Mouse (Mus musculus) E14TG2a.4 (cell line): ENCODE data around the gene Gpr39.

ENCODE experiments used
- CTCF ChIP-seq: conservative IDR thresholded peaks from 2 replicates; pipeline ENCODE4 v1.5.1; 2014; ENCODE audit warnings: low read length
- NANOG ChIP-seq: IDR thresholded peaks from 2 replicates; pipeline ENCODE4 v1.6.1; 2014; ENCODE audit warnings: borderline replicate concordance, low read length, mixed read lengths
- POU5F1 ChIP-seq: IDR thresholded peaks from 2 replicates; pipeline ENCODE4 v1.6.1; 2014; ENCODE audit warnings: low read length, borderline replicate concordance

DNA sequence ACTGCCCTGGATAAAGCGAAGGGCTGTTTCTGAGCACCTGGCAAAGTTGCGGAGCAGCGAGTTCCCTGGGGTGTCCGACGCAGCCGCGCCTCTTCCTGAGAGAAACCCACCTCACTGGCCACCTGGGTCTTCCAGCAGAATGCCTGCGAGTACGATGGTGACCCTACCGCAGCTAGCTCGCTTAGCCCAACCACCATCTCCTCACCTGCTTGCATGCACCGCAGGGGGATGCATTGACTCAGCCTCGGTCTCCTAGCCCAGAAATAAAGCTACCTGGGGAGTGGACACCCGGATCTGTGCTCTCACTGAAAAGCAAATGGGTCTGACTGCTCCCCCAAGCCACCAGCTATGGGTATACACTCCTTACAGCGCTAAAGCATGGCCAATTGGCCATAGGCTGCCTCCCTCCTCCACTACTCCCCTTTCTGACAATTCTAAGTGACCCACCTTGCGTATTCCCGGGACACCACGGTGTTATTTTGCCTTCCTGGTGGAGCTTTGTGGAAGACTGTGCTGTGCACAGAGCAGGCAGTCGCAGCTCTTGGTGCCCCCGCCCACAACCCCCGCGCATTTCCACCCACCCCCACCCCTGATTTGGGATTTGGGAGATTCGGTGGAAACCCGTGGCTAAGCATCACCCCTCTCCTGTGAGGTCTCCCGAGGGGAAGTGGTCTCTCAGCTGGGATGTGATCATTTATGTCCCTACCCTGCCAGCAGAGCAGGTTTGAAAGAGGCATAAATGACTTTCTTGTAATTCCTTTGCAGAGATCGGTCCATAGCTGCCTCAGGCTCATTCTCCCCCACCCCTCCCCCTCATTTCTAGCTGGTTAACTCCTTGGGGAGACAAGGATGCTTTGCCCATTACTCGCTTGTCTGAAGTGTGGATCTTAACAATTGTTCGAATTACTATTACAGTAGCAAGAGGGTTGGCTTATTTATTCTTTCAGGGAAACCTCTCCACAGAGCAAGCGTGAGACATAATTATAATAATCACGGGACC lies 236.1 kb downstream of the Gpr39 start, which contains the start of gene Lypd1:
- TF ChIP-seq CTCF (no peak), POU5F1 (no peak), NANOG (no peak)
